Mouse (Mus musculus): ENCODE measurements at regions not wholly inside any gene's neighbourhood (a gene's known extent, or its start where the extent isn't known, plus 50 kb on each side); places are given as distances from the start of the nearest gene placed in this dataset.

- H3K27ac ChIP-seq (ENCODE audit: control insufficient read depth, insufficient read depth, low read depth, low read length, poor library complexity) = no peak overlapping the region
- TF ChIP-seq CTCF (IDR thresholded peaks at IDR 0.05; ENCODE audit: control insufficient read depth, insufficient read depth, low read length) (no peak), POLR2A (IDR thresholded peaks at IDR 0.05; ENCODE audit: borderline replicate concordance, control insufficient read depth, low read depth, low read length) (no peak)
- WGBS = 56% methylated on average over 5 of the region's 5 CpGs
- H3K4me1 ChIP-seq (ENCODE audit: control insufficient read depth, insufficient read depth, low read length) = no peaks in the 10 kb centered on the region
- no peak overlapping the region for H3K4me3 ChIP-seq (replicated peaks; ENCODE audit: control insufficient read depth, low read depth, low read length)
Observed at GRCm38 (mm10) chr12:27471557-27471956, 129.2 kb upstream of the Sox11 start.

GRCm38 (mm10) chr12:27470346-27470745 lies 128.0 kb upstream of the Sox11 start:
- TF ChIP-seq CTCF (IDR thresholded peaks at IDR 0.05; ENCODE audit: control insufficient read depth, insufficient read depth, low read length) = no peak
- no peak for TF ChIP-seq POLR2A (IDR thresholded peaks at IDR 0.05; ENCODE audit: borderline replicate concordance, control insufficient read depth, low read depth, low read length)
- Histone ChIP-seq H3K4me3 (replicated peaks; ENCODE audit: control insufficient read depth, low read depth, low read length) (no peak overlapping the region), H3K4me1 (ENCODE audit: control insufficient read depth, insufficient read depth, low read length) (no peaks in the 10 kb centered on the region), H3K27ac (ENCODE audit: control insufficient read depth, insufficient read depth, low read depth, low read length, poor library complexity) (no peak overlapping the region)

GRCm38 (mm10) chr12:27468782-27469181 lies 126.4 kb upstream of the Sox11 start:
- no peak overlapping the region for H3K27ac ChIP-seq (ENCODE audit: control insufficient read depth, insufficient read depth, low read depth, low read length, poor library complexity)
- WGBS = 70% methylated on average over 1 of the region's 1 CpGs
- no peak for TF ChIP-seq CTCF (IDR thresholded peaks at IDR 0.05; ENCODE audit: control insufficient read depth, insufficient read depth, low read length)
- TF ChIP-seq POLR2A (IDR thresholded peaks at IDR 0.05; ENCODE audit: borderline replicate concordance, control insufficient read depth, low read depth, low read length) = no peak
- H3K4me1 ChIP-seq (ENCODE audit: control insufficient read depth, insufficient read depth, low read length) = no peaks in the 10 kb centered on the region
- no peak overlapping the region for H3K4me3 ChIP-seq (replicated peaks; ENCODE audit: control insufficient read depth, low read depth, low read length)

- Histone ChIP-seq H3K27ac (ENCODE audit: control insufficient read depth, insufficient read depth, low read depth, low read length, poor library complexity) (no peak overlapping the region), H3K4me1 (ENCODE audit: control insufficient read depth, insufficient read depth, low read length) (no peaks in the 10 kb centered on the region), H3K4me3 (replicated peaks; ENCODE audit: control insufficient read depth, low read depth, low read length) (no peak overlapping the region)
- TF ChIP-seq CTCF (IDR thresholded peaks at IDR 0.05; ENCODE audit: control insufficient read depth, insufficient read depth, low read length) (no peak), POLR2A (IDR thresholded peaks at IDR 0.05; ENCODE audit: borderline replicate concordance, control insufficient read depth, low read depth, low read length) (no peak)
- 87% methylated on average over 3 of the region's 3 CpGs for WGBS
Observed at GRCm38 (mm10) chr12:27468141-27468540, 125.8 kb upstream of the Sox11 start.

GRCm38 (mm10) chr12:27465499-27466150 lies 123.3 kb upstream of the Sox11 start:
- H3K27ac ChIP-seq (ENCODE audit: control insufficient read depth, insufficient read depth, low read depth, low read length, poor library complexity) = no peak overlapping the region
- H3K4me3 ChIP-seq (replicated peaks; ENCODE audit: control insufficient read depth, low read depth, low read length) = no peak overlapping the region
- TF ChIP-seq CTCF (IDR thresholded peaks at IDR 0.05; ENCODE audit: control insufficient read depth, insufficient read depth, low read length) (no peak), POLR2A (IDR thresholded peaks at IDR 0.05; ENCODE audit: borderline replicate concordance, control insufficient read depth, low read depth, low read length) (no peak)
- 76% methylated on average over 3 of the region's 3 CpGs for WGBS
- no peaks in the 10 kb centered on the region for H3K4me1 ChIP-seq (ENCODE audit: control insufficient read depth, insufficient read depth, low read length)

GRCm38 (mm10) chr12:27458674-27459073 lies 116.3 kb upstream of the Sox11 start:
- Histone ChIP-seq H3K4me1 (ENCODE audit: control insufficient read depth, insufficient read depth, low read length) (no peaks in the 10 kb centered on the region), H3K27ac (ENCODE audit: control insufficient read depth, insufficient read depth, low read depth, low read length, poor library complexity) (no peak overlapping the region), H3K4me3 (replicated peaks; ENCODE audit: control insufficient read depth, low read depth, low read length) (no peak overlapping the region)
- WGBS = 67% methylated on average over 4 of the region's 4 CpGs
- TF ChIP-seq POLR2A (IDR thresholded peaks at IDR 0.05; ENCODE audit: borderline replicate concordance, control insufficient read depth, low read depth, low read length) (no peak), CTCF (IDR thresholded peaks at IDR 0.05; ENCODE audit: control insufficient read depth, insufficient read depth, low read length) (no peak)

- Histone ChIP-seq H3K27ac (ENCODE audit: control insufficient read depth, insufficient read depth, low read depth, low read length, poor library complexity) (no peak overlapping the region), H3K4me3 (replicated peaks; ENCODE audit: control insufficient read depth, low read depth, low read length) (no peak overlapping the region), H3K4me1 (ENCODE audit: control insufficient read depth, insufficient read depth, low read length) (no peaks in the 10 kb centered on the region)
- WGBS = 58% methylated on average over 6 of the region's 6 CpGs
- TF ChIP-seq POLR2A (IDR thresholded peaks at IDR 0.05; ENCODE audit: borderline replicate concordance, control insufficient read depth, low read depth, low read length) (no peak), CTCF (IDR thresholded peaks at IDR 0.05; ENCODE audit: control insufficient read depth, insufficient read depth, low read length) (no peak)
Observed at GRCm38 (mm10) chr12:27437661-27438345, 95.4 kb upstream of the Sox11 start.

- TF ChIP-seq POLR2A (IDR thresholded peaks at IDR 0.05; ENCODE audit: borderline replicate concordance, control insufficient read depth, low read depth, low read length) = no peak
- no peak overlapping the region for H3K4me3 ChIP-seq (replicated peaks; ENCODE audit: control insufficient read depth, low read depth, low read length)
- 83% methylated on average over 2 of the region's 2 CpGs for WGBS
- H3K27ac ChIP-seq (ENCODE audit: control insufficient read depth, insufficient read depth, low read depth, low read length, poor library complexity) = no peak overlapping the region
- no peaks in the 10 kb centered on the region for H3K4me1 ChIP-seq (ENCODE audit: control insufficient read depth, insufficient read depth, low read length)
Observed at GRCm38 (mm10) chr12:27431338-27431737, 89.0 kb upstream of the Sox11 start.

Measured in bone marrow, adult 2 months (tissue).